Mouse (Mus musculus) ES-CJ7 (cell line): ENCODE data around the gene Camk2b.
A peak's percentile ranks its signal among the peaks of the same experiment; 100 is the strongest.
"Not testable (repeated sequence)": the region's sequence is repeated elsewhere in the genome, so short reads cannot be mapped to it uniquely, and the experiment has no call there.

Experiments used
- DNase-seq: peaks from one replicate; pipeline ENCODE4 v3.0.0; 2011; ENCODE audit warnings: low read depth, low spot score

The Camk2b gene

DNA sequence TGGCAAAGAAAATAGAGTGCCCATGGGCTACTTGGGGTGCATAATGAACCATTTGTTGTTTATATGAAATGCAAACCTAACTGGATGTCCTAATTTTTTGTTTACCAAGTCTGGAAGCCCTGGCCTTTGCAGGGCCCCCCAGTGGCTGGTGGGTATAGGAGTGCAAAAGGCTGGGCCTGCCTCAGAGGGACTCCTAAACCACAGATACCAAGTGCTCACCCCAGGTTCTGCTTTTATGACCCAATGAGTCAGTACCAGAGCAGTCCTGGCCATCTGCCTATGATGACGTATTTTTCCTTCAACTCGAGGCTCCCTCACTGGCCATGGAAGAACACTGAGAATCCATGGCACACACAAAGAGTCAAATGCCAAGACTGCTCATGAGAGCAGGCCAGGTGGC is 121.1 kb downstream of the Camk2b start:
- DNase-seq = no peak

DNA sequence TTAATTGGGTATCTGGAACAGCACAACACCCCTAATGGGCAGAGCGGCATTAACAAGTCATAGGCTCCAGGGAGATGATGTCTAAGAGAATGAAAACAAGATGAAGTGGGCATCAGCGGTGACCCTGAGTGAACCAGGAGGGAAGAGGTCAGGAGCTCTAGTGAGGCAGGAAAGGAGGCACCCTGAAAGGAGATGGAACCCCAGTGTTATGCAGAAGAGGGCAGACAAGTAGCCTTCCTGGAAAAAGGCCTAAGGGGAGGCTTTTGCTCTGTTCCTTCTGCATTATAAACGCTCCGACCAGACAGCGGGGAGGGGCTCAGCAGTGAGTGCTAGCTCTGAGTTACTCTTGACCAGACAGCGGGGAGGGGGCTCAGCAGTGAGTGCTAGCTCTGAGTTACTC is 123.2 kb downstream of the Camk2b start:
- DNase-seq = peak; percentile 92

DNA sequence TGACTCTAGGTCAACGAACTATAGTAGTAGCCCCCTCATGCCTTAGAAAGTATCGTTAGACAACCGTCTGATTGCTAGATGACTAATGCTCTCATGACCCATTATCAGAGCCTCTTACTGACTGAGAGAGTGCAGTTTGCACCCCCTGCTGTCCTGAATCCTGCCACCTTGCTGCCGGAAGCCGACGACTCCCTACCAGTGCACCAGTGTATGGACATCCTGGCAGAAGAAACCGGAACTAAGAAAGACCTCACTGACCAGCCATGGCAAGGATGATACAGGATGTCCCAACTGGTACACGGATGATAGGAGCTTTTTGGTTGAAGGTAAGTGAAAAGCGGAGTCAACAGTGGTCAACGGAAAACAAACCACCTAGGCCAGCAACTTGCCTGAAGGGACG is 131.6 kb downstream of the Camk2b start:
- DNase-seq = not testable (repeated sequence)

DNA sequence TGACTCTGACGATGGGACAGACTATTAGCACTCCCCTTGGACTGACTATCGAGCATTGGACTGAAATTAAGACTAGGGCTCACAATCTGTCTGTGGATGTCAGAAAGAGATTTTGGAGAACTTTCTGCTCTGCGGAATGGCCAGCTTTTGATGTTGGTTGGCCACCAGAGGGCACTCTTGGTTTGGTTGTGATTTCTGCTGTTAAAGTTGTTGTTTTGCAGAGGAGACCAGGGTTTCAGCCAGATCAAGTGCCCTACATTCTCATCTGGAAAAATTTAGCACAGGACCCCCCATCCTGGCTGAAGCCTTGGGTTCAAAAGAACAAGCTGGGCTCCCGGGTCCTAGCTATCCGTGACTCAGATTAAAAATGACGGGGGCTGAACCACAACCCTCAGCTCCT is 134.2 kb downstream of the Camk2b start:
- DNase-seq = not testable (repeated sequence)

DNA sequence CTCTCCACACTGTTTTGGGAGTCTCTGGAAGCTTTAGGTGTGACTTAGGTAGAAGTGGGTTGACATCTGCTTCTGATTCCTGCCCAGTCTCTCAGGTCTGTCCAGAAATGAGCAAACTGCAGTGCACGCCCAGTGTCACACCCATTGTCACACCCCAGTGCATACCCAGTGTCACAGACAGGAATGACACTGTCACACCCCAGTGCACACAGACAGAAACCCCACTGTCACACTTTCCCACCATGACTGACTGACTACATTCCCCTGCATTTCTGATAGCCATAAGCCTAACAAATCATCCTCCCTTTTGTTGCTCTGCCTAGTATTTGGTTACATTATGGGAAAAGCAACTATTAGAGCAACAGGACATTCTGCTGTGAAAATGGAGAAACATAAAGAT is 135.6 kb downstream of the Camk2b start:
- DNase-seq = no peak

GRCm38 (mm10) chr11:5926696-5927220 is 139.4 kb downstream of the Camk2b start:
- DNase-seq = no peak

GRCm38 (mm10) chr11:5924699-5925098 is 141.5 kb downstream of the Camk2b start:
- no peak for DNase-seq

GRCm38 (mm10) chr11:5920323-5920960 is 145.7 kb downstream of the Camk2b start:
- DNase-seq = peak; percentile 70
